Mouse (Mus musculus) adrenal gland, adult 2 months (tissue): Measurements from ENCODE around the gene Bach2. TPM values are rescaled to one million over a fixed set of nuclear protein-coding genes. Genes with fewer than 3 reads are reported as not detected.
A peak's percentile ranks its signal among the peaks of the same experiment; 100 is the strongest.

Experiments
- DNase-seq: peaks from one replicate; pipeline ENCODE4 v3.0.0; 2021
- polyA plus RNA-seq: library from polyadenylated mRNA; depleted of rRNA; stranded (reverse); fragments of >200 nt; gene quantifications from 2 replicates; pipeline ENCODE4 v1.2.3, GENCODE M21; 2012
- total RNA-seq, 2 experiments: library from RNA; stranded (reverse); gene quantifications; 2 replicates each; pipeline ENCODE4 v1.2.3; 2021

The Bach2 gene
- total and polyA plus RNA-seq, 3 experiments: 0.61 to 2.9 (median 2.2) TPM

- DNase-seq: no peak
Measured at GRCm38 (mm10) chr4:32569054-32569453, 330.4 kb downstream of the Bach2 start.

DNA sequence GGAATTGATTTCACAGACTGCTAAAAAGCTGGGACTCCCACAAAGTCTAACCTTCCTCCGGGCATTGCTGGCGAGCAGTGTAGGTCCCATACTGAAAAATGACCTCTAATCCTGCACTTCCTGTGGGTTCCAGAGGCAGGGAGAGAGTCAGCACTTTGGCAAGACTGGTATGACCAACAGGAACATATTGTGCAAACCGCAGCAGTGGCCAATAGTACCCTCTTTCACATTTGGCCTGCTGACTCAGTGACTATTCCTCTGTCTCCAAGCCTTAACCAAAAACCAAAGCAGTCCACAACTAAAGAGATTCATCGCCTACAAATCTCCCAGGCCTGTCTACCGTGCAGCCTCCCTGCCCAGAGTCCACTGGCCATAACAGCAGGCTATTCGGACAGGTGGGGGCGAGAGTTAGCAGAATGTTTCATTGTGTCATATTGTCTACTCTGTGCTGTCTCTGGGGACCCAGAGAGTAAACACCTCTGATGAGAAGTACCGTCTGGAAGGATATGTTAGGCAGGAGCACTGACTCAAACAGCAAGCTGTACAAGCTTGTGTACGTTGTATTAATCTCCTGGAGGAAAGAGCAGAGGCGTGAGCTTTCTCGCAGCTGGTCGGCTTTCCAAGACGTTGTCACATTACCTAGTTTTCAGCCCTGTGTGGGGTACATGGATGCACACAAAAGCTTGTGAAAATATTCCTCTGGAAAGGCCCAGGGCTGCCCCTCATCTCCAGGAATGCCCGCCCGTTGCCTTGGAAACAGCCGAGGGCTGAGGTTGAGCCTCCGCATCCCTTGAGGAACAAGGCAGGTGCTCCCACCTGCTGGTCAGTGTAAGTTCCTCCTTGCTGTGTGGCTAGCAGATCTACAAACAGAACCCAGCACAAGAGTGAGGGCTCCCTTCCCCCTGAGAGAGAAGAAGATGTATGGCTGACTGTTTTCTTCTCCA lies 331.7 kb downstream of the Bach2 start:
- peak; percentile 75 for DNase-seq

DNA sequence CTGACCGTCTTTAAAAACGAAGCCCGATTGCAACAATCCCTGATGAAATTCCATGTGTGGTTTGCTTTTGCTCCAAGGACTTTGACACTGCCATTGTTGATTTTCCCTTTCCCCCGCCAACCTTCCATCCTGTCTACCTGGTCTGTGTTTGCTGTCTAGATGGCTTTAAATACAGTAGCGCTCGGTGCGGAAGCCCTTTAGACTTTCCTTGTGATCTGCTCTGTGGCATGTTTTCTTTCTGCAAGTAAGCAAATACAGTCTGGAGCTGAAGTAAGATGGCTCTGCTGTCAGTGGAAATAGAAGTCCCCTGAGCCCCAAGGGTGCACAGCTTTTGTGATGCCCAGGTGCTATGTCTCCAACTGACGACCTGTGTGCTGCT lies 332.3 kb downstream of the Bach2 start:
- peak; percentile 10 for DNase-seq

DNA sequence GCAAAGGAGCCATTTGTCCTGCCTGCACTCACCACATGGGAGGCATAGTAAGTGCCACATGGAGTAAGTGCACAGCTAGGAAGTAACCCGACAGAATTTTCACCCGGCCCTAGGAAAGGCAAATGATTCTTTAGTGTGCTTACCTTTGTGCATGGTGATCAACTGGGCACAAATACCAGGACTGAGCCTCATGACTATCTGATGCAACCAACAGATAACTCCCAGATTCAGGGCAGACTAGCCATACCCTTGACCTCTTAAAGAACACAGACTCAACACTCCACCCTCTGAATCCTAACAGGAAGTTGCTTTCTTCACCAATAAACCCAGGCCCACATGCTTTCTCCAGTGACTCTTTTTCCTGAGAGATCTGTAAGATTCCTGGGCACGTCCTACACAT lies 332.8 kb downstream of the Bach2 start:
- peak; percentile 45 for DNase-seq

GRCm38 (mm10) chr4:32572118-32572517 lies 333.5 kb downstream of the Bach2 start:
- DNase-seq: peak; percentile 48

- no peak for DNase-seq
Measured at GRCm38 (mm10) chr4:32573586-32573985, 335.0 kb downstream of the Bach2 start.

DNA sequence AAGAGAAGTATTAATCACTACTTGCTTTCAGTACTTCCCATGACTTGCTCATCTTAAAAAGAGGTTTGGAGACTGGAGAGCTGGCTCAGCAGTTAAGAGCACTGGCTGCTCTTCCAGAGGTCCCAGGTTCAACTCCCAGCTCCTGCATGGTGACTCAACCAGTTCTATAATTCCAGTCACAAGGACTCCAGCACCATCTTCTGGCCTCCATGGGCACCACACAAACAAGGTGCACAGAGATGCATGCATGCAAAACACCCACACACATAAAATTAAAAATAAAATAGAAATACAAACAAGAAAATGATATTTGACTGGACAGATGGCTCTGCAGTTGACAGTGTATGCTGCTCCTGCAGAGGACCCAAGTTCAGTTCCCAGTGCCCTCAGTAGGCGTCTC lies 336.0 kb downstream of the Bach2 start:
- no peak for DNase-seq

- DNase-seq: no peak
Measured at GRCm38 (mm10) chr4:32575165-32575564, 336.6 kb downstream of the Bach2 start.

GRCm38 (mm10) chr4:32579850-32580249 lies 341.2 kb downstream of the Bach2 start:
- DNase-seq: no peak

DNA sequence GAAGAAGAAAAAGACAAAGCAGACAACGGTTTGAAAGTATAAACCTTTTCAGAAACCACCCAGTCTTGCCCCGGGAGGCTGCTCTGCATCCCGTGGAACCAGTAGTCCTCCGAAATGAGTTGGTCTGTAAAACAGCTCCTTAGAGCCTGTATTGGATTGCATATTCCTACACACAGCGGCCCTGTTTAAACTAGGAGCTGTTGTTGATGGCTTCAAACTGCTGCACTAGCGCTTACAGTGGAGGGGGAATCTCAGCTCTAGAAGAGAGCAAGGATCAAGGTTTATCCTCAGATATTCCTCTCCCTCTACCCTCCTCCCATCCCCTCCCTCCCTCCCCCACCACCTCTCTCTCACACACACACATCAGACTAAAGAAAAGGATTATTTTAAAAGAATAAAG lies 345.6 kb downstream of the Bach2 start:
- no peak for DNase-seq

GRCm38 (mm10) chr4:32586596-32586995 lies 348.0 kb downstream of the Bach2 start:
- DNase-seq: peak; percentile 62

GRCm38 (mm10) chr4:32587543-32587942 lies 348.9 kb downstream of the Bach2 start:
- no peak for DNase-seq

DNA sequence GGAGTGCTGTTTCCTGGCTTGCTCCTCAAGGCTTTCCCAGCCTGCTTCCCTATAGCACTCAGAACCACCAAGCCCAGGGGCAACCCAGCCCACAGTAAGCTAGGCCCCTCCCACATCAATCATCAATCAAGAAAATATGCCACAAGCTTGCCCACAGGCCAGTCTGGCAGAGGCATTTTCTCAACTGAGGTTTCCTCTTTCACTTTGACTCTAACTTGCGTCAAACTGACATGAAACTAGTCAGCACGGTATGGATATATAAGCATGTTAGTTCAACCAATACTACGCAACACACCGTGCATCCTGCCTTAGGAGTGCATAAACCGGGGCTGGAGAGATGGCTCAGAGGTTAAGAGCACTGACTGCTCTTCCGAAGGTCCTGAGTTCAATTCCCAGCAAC lies 349.6 kb downstream of the Bach2 start:
- no peak for DNase-seq

DNA sequence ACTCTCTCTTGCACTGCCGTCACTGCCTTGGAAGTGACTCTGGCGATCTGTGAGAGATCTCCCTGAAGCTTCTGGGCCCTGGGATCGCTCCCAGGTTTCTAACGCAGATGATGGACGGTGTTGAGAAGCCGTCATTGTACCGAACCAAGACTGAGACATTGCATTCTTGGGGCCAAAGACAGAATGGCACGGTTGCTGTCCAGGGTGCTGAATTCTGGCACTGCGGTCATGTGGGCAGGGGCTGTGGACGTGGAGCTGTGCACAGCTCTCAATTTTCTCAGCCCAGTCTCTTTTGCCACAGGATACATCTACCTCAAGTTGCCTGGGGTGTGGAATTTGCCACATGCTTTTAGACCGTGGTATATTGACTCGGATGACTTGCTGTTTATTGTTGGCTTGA lies 362.5 kb downstream of the Bach2 start:
- peak; percentile 33 for DNase-seq

- DNase-seq: no peak
Measured at GRCm38 (mm10) chr4:32602660-32603059, 364.1 kb downstream of the Bach2 start, which contains the start of gene Gja10. Gja10 (minus strand) TSS chr4:32602760.

GRCm38 (mm10) chr4:32615034-32615881 lies 376.7 kb downstream of the Bach2 start, which contains the start of gene Casp8ap2:
Casp8ap2 (plus strand) TSS chr4:32615451.
- DNase-seq: peak; percentile 99

- DNase-seq: no peak
Measured at GRCm38 (mm10) chr4:32621637-32622036, 383.0 kb downstream of the Bach2 start.
